Mouse (Mus musculus) left cerebral cortex, adult 11 months (tissue): ENCODE measurements around the gene Cox11.

Experiments
- DNase-seq: peaks from one replicate; pipeline ENCODE4 v3.0.0; 2022; ENCODE audit warnings: low spot score

The Cox11 gene

DNA sequence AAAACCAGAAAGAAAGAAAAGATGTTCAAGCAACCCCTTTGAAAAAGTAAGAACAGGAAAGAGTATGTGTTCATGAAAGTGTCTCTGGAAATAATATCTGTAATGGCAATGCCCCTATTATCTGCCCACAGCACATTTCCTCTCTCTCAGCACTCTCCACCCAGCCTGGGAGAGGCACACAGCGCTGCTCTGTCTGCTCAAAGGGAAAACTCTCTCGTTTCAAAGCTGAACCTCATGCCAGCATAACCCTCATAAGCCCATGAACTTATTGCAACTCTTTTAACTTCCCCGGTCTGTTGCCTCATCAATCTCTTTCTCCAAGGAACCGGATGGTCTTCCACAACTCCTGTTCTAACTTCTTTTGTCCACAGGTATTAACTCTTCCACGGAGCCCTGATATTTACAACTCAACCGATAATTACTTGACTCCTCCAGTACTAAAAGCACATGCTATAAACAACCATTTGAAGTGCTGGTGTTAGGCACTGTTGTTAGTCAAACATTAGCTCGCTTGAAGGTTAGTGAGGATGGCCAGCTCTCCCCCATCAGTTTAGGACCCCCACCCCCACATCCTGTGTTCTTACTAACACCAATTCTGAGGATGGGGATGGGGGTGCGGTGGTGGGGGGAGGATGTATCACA is 26.5 kb downstream of the Cox11 start:
- no peak for DNase-seq

DNA sequence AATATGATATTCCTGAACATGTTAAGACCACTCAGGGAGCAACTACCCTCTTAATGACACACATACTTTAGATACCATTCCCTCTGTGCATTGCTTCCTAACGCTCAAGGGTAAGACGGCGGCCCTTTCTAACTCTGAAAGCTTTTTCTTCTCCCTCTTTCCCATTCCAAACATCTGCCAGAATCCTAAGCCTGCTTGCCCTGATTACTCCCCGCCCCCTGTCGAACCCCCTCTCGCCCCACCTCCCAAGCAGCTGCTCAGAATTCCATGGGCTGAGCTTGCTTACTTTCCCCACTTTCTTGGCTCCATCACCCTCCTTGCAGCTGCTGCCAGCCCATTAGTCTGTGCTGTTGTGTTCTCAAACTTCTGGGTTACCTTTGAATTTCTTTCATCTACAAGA is 27.2 kb downstream of the Cox11 start:
- no peak for DNase-seq

GRCm38 (mm10) chr11:90666144-90666757 is 28.3 kb downstream of the Cox11 start:
- no peak for DNase-seq

GRCm38 (mm10) chr11:90666916-90667315 is 28.9 kb downstream of the Cox11 start:
- no peak for DNase-seq

DNA sequence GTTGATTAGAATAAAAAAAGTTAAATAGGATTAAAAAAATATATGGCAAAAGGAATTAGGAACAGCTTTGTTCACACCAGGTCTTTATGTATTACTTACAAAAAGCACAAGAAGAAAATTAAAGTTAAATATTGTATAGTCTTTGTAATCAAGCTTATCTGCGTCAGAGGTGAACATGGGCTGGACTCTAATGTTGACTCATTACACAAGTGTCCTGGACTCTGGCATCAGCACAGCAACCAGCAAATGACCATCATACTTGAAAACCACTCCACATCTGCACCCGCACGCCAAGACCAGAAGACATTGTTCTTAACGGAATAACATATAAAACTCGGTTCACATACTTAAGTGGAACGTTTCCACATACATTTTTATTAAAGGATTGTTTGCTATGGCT is 29.4 kb downstream of the Cox11 start:
- no peak for DNase-seq

DNA sequence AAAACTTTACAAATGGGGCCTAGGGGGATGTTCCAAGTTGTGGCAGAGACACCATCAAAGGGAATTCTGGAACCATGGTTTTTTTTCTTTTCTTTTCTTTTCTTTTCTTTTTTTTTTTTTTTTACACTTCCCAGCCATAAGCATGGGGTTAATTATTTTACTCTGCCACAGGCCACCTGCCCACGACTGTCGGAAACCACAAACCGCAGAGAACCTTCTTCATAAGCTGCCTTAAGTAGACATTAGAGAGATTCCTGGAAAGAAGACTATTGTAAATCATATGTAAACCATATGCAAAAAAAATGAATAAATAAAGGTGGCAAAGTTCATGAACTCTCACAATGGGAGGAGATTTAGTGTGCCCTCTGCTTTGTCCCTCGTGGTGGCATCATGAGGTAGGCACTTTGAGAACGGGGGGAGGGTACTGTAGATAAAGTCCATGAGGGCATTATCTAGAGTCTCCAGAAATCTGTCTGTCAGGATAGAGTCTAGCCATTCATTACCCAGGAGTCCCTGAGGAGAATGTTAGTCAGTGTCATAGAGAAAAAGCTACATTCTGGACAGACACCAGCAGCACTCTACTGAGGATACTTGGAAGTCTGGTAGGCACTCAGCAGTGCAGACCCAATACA is 37.6 kb downstream of the Cox11 start:
- no peak for DNase-seq

- DNase-seq: no peak
Measured at GRCm38 (mm10) chr11:90677027-90677426, 39.1 kb downstream of the Cox11 start.

DNA sequence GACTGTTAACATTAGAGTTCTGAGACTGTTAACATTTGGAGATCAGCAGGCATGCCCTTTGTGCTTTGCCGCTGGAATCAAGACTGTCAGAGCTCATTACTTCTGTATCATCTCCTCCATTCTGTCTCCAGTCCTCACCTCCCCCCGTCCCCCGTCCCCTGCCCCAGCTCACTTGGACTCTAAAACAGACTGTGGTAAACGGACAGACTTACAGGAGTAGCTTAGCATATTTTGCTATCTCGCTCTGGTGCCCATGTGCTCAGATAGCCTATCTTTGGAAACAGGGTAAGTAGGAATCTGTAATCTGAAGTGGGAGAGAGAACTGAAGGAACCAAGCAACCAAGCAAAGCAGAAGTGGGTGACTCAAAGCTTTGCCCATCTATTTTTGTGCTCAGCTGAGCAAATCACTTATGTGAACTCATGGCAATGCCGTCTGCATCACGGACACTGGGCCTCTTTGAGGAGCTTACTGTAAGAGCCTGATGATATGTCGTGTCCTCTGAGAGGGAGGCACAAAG is 39.9 kb downstream of the Cox11 start:
- DNase-seq: no peak

DNA sequence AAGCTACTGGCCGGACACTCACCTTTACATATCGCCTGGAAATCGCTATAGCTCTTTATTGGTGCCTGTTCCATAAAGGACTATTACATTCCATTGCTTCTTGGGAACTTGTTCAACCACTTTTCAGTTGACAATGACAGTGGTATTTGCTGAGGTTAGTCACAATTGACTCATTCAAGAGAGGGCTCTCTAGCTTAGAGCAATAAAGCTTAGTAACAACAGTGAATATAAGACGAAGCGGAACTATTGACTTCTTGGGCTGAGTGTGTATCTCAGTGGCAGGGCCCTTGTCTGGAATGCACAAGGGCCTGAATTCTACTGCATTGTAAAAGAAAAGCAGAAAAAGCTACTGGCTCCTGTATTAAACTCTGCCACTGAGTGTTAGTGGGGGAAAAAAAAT is 40.6 kb downstream of the Cox11 start:
- no peak for DNase-seq

GRCm38 (mm10) chr11:90681171-90681570 is 43.2 kb downstream of the Cox11 start:
- DNase-seq: no peak

- DNase-seq: no peak
Measured at GRCm38 (mm10) chr11:90684765-90685164, 46.8 kb downstream of the Cox11 start.

DNA sequence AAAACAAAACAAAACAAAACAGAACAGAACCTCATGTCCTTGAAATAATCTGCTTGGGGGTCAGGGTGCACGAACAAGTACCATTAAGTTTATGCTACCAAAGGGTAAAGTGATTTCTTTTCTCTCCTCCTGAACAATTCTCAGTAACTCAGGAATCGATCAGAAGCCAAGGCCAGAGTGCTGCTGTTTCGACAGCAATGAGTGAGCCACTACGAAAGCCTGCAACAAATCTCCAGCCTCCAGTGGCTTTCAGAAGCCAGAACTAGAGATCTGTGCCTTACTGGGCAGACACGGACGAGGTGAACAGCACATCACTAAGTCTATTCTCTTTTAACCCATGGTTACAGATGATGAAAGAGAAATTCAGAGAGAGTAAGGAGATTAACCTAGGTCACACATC is 47.2 kb downstream of the Cox11 start:
- no peak for DNase-seq

DNA sequence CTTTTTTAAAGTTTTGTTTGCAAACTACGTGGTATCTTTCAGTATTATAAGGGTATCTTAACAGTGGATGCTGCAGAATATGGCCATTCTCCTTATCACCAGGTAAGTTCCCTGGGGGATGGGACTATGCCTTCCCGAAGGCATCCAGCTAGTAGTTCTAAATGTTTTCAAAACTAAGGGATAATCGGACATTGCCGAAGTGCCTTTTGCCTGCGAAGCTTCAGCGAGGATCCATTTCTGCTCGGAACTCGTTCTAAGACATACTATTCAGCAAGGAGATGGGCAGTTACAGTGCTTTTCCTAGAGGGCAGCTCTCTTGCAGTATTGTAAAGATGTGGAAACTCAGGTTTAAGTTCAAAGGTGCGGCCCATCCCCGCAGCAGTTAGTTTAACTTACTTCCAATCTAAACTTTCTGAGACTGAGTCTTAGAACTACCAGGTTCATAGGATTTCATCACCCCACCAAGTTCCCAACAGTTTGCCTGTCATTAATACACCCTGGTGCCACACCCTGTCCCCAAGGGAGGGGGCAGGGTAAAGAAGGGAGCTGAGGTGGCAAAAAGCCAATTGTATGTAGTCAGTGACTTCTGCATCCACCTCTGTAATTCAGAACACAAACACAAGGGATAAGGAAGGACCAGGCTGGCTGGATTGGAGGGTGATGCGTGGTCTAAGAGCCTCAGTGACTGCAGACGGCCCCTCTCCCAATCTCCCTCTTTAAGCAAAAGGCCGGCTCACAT is 48.5 kb downstream of the Cox11 start:
- DNase-seq: no peak

DNA sequence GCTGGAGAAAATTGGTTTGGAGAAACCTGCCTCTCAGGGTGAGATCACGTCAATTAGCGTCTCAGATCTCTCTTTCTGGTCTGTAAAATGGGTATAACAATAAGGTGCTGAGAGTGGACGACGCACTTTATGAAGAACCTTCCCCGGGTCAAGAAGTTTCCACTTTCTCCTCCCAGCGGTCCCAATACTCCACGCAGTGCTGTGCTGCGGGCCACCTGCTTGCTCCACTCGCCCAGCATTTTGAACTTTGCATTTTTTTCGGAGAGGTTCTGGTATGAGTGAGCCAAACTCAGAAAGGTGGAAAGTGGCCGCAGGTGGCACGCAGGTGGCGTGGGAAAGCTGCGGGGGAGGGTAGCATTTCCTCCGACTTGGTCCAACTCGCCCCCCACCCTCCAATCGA is 49.1 kb downstream of the Cox11 start:
- DNase-seq: no peak

DNA sequence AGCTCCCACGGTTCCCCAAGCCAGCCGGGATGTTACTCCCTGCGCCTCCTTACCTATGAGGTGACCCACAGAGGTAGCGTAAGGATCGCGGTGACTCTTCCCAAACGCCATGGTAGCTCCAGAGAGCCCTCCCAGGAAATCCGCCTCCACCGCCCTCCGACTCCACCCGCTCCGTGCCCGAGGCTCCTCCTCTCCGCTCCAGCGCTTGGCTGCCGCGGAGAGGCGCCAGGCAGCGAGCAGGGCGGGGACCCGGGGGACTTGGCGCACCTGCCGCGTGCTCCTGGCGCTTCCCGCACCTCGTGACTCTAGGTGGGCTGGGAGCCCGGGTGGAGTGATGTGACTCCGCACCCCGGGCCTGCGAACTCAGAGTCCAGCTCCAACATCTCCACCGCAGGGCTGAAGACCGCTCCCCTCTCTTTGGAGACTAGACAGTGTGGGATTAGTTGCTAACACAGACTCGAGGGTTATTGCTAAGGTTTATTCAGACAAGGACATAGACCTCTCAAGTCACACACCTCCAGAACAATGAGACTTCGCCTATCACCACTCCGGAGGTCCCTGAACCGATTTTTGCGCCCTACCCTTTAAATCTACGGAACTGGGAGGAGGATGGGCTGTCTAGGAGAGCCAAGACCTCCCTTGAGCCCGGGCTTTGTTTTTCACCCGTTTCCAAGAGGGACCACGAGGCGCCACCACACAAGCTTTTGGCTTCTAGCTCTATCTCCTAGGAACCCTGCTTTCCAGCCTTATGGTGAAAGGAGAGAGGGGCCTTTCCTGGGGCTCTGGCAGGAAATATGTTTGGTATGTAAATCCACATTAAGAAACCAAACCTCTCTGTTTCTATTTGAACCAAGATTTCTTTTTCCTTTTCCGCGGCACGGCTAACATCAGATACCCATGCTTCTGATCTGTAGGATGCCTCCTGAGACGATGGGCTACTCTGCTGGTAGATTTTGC is 49.8 kb downstream of the Cox11 start, which contains the start of gene Tom1l1:
TSS of gene Tom1l1 (minus strand) at position 907 of the 957 bp plus-strand sequence.
- peak; percentile 71 for DNase-seq

- DNase-seq: no peak
Measured at GRCm38 (mm10) chr11:90690361-90690760, 52.4 kb downstream of the Cox11 start.

- no peak for DNase-seq
Measured at GRCm38 (mm10) chr11:90694206-90694605, 56.2 kb downstream of the Cox11 start.
